Mouse (Mus musculus) monocyte, adult 5-6 weeks (primary cell): Measurements from ENCODE around the gene Tmcc2. TPM values are rescaled to one million over a fixed set of nuclear protein-coding genes. Genes with fewer than 3 reads are reported as not detected.

Experiments used
- ATAC-seq: fragments of 153-309, 156-312 bp; replicated peaks from 2 replicates; pipeline ENCODE4 v1.8.0; 2017; ENCODE audit warnings: mild to moderate bottlenecking; ENCODE audit not compliant: low TSS enrichment, insufficient number of reproducible peaks, severe bottlenecking, poor library complexity, low FRiP score
- total RNA-seq: library from RNA; stranded (forward); fragments of 200-1000, 200-491, 200-594 nt; gene quantifications from 3 replicates; pipeline ENCODE4 v1.2.3, GENCODE M21; 2017

Gene Tmcc2
- total RNA-seq, 1 experiment from 2014 or later: 3.8 TPM

GRCm38 (mm10) chr1:132396705-132397104 lies 5.6 kb upstream of the Tmcc2 start:
- no peak for ATAC-seq

- ATAC-seq: no peak
Observed at GRCm38 (mm10) chr1:132392872-132393271, 1.8 kb upstream of the Tmcc2 start.

- no peak for ATAC-seq
Observed at GRCm38 (mm10) chr1:132391580-132392022, 520 bp upstream of the Tmcc2 start.

DNA sequence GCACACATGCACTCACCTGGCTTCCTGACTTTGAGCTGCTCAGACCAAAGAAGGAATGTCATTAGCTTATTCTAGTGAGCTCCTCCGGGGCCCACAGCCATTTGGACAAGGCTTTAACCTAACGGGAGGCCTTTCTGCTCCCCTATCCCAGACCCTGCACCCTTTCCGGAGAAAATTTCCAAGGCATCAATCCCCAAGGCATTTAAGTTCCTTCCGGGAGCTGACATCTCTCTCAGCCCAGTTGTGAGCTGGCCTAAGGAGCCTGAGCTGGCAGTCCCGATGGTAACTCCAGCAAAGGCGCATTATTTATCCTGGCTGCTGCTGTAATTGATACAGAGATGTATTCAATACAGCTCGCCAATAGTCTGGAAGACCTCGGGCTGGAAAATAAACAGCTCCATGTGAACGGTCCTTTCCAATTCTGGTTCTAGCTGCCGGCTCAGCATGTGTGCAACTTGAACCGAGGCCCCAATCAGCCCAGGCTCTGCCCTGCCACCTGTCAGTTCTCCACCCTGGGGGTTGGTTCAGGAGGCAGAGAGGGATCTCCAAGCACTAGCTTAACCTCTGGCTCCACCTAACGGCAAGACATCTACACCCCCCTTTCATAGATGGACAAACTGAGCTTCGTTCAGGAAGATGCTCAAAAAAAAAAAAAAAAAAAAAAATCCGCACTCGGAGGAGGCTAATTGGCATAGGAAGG lies 1.0 kb downstream of the Tmcc2 start:
- ATAC-seq: peak; percentile 65

GRCm38 (mm10) chr1:132388813-132389803 lies 2.0 kb downstream of the Tmcc2 start:
- ATAC-seq: no peak

GRCm38 (mm10) chr1:132387943-132388342 lies 3.1 kb downstream of the Tmcc2 start:
- no peak for ATAC-seq

DNA sequence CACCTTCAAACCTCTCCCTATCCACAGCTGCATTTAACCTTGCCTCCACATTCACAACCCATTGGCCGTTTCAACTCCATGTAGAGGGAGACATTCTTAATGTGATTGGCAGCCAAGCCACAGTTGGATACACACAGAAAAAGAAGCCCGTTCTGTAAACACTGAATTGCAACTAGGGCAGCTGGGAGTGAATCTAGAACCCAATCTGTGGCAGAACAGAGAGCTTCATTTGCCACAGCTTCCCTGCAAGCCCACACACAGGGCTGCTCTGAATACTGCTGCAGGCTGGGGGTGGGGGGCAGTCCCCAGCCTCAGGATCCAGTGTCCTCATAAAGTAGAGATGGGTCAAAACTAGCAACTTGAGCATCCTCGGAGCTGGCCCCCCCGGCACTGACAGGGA lies 4.8 kb downstream of the Tmcc2 start:
- ATAC-seq: no peak

DNA sequence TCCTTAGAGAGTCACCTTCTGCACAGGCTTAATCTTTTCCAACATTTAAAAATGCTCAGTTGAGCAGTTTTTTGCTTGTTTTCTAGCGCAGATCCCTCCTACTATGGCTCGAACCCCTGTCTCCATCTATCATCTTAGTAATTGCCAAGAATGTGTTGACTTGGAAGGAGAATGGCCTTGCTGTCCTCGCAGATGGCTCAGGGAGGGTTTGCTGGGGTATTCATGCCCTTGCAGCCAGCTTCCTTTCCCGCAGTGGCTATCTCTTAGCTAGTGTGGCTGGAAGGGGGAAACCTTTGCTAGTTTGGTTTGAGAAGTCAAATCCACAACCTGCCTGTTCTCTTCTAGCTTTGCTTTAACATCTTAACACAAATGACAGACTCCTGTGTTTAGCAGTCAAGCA lies 5.4 kb downstream of the Tmcc2 start:
- no peak for ATAC-seq

GRCm38 (mm10) chr1:132385266-132385665 lies 5.8 kb downstream of the Tmcc2 start:
- ATAC-seq: no peak

DNA sequence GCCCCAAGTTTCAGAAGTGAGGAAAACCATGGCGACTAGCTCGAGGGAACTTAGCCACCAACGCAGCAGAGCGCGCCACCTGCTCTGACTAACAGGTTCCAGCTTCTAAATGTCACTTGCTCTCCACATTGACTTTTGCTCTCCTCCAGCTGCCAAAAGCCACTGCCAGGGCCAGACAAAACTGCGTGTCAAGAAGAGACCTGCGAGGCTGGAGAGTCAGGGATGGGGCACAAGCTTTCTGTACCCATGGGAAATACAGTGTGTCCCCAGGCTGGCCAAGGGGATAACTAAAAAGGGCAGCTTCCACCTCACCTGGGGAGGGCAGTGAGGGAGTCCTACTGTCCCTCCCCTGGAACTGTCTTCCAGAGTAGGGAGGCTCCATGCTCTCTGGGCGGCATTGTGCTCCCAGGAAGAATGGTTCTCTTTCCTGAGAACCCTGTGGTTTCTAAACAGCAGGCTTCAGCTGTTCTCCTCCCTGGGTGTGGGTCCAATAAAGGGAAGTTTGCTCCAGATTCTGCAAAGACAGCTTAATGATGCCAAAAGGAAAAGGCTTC lies 7.0 kb downstream of the Tmcc2 start:
- ATAC-seq: no peak

DNA sequence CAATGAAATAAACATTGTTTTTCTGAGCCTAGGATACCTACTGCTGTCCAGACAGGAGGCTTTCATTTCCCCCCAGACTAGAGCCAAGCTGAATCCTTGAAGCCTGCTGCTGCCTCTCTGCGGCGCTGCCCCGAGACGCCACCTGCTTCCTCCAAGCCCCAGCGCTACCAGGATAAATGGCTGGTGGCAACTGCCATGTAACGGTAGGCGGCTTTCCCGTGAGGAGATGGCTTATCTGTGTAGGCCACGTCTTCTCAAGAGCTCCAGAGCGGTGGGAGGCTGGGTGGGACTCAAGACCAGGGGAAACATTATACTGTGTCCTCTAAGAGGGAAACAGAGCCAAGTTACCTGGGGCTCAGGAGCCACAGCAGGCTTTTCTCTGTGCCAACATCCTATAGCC lies 9.2 kb downstream of the Tmcc2 start:
- ATAC-seq: no peak

GRCm38 (mm10) chr1:132380550-132381100 lies 10.5 kb downstream of the Tmcc2 start:
- ATAC-seq: no peak

DNA sequence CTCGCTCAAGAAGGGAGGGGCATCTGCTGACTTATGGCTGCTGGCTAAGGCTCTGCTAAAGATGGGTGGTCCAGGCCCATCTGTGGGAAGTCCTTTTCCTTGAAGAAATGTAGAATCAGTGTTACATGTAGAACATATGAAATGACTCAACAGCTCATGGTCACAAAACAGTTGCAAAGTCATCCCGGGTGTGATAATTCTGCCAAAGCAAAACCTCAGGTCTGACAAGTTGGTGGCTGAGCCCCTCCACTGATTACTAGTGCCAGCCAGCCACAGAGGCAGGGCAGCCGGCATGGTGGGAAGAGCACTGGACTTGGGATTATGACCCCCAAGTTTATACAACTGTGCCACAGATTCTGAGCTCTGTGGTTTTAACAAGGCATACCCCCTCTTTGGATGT lies 13.3 kb downstream of the Tmcc2 start:
- ATAC-seq: no peak

GRCm38 (mm10) chr1:132377055-132377365 lies 14.1 kb downstream of the Tmcc2 start:
- ATAC-seq: no peak

DNA sequence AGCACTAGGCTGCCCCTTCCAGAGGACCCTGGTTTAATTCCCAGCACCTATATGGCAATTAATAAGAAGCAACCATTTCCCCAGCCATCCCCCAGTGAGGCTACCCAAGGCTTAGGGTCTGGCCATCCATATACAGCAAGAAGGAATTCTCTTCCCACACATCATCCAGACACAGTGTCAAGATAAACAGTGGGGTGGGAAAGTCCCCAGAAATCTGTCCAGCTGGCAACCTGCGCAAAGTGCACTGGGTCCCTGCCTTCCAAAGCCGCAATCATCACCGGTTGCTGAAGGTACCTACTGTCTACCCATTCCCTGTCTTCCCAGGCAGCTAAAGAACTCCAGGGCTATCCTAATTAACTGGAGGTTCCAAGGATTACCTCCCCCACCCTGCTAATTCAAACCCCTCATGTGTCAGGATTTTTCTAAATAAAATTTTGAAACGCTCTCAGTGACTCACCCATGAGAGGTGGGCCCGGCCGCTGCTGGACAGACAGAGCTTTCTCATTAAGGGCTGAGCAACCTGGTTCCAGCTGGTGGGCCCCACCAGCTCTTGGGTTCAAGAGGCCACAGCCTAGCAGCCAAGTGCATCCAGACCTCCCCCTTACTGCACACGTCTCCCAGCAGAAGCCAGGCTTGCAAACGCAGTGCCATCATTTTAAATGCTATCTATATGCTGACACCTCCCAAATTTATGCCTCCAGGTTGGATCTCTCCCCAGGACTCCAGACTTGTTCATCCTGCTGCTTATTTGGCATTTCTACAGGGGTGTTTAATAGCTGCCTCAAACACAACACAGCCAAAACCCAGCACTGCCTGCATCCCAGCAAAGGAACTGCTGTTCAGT lies 14.6 kb downstream of the Tmcc2 start:
- ATAC-seq: no peak

DNA sequence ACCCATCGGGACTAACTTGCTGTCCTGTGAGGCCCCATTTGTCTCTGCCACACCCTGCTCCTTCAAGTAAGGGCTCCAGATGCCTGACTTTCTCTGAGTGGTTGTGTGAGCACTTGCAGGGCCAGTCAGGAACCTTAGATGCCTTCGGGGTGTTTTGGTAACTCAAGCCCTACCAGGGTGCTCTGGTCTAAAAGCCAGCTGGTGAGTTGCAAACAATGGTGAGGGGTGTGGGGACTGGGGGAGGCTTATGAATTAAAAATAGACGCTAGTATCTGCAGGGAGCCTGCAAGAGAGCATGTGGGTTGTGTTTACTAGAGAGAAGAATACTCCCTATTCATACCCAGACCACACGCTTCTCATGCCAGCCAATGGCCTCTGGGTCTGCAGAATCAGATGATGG lies 15.8 kb downstream of the Tmcc2 start:
- ATAC-seq: no peak

DNA sequence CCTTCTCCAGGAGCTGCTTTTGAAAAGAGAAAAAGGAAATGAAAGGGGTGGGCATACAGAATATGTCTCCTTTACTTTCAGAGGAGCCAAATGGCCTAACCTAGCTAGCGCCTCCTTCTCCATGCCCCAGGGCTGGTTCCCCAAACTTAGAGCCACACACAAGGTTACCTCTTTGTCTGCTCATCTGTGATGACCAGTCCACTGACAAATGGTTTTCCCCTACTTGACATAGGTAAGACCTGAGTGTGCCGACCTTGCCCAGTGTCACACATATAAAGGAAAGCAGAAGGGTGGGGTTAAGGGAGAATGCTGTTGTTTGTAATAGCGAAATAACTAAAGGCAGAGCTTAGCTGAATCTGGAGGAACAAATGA lies 16.2 kb downstream of the Tmcc2 start:
- ATAC-seq: peak; percentile 7; the same call in 1 of the 2 replicates

DNA sequence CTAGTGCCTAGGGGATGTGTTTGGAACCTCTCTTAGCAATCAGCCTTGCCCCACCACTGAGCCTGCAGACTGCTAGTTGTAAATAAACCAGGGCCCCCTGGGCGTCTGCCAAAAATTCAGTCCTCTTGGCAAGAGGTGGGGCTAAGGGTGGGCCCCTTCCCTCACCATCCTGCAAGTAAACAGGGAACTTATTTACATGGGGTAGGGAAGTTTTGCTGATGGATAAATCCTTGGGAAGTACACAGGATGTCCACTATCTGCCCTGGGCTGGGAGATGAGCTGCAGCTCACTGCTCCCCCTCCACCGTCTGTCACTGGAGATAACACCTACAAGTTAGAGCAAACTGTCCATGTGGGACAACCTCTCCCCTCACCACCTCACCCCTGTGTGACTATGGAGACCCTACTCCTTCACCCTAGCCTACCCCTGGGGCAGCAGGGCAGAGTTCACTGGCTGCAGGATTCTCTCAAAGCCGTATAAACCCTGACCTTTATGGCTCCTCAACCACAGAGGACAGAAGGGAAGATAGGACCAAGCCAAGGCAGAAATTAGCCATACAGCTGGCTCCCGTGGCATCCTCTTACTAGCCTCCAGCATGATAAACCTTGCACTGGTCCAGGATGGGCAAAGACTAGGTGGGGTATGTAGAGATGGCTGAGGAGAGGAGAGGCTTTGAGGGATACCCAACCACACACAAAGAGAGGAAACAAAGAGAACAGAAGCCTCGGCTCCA lies 16.8 kb downstream of the Tmcc2 start:
- ATAC-seq: no peak
